Mouse (Mus musculus): ENCODE data around the gene Nfam1.

DNA sequence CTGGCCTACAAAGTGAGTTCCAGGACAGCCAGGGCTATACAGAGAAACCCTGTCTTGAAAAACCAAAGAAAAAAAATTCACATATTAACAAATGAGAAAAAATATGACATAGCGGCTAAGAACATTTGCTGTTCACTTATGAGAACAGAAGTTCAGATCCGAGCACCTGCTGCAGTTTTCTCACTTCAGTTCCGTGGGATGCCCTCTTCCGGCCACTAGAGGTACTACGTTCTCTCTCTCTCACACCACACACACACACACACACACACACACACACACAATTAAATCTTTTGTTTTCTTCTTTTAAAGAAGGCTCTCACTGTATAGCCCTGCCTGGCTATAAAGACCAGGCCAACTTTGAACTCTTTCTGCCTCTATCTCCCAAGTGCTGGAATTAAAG lies 35.2 kb upstream of the Nfam1 start:
- TF ChIP-seq RAD21 (IDR thresholded peaks at IDR 0.05; ENCODE audit: low read depth, low read length): no peak
- TF ChIP-seq POLR2A (IDR thresholded peaks at IDR 0.05; ENCODE audit: low read depth, low read length): no peak
- TF ChIP-seq CTCF (conservative IDR thresholded peaks at IDR 0.05 in 1 of 2, IDR thresholded peaks at IDR 0.05 in 1 of 2; ENCODE audit: low read depth in 2 of 2, low read length in 2 of 2): no peak
- no peak for TF ChIP-seq HCFC1 (IDR thresholded peaks at IDR 0.05; ENCODE audit: low read depth, low read length)
- TF ChIP-seq MXI1 (IDR thresholded peaks at IDR 0.05; ENCODE audit: low read depth, low read length): no peak
- TF ChIP-seq ZKSCAN1 (IDR thresholded peaks at IDR 0.05; ENCODE audit: borderline replicate concordance, low read depth, low read length): no peak
- TF ChIP-seq SMC3 (IDR thresholded peaks at IDR 0.05; ENCODE audit: low read depth, low read length): no peak
- no peak for TF ChIP-seq TCF12 (IDR thresholded peaks at IDR 0.05; ENCODE audit: low read depth, low read length)
- TF ChIP-seq KAT2A (IDR thresholded peaks at IDR 0.05; ENCODE audit: insufficient replicate concordance, low read length): no peak
- no peak for TF ChIP-seq EP300 (IDR thresholded peaks at IDR 0.05; ENCODE audit: low read length)
- TF ChIP-seq POLR2AphosphoS2 (IDR thresholded peaks at IDR 0.05; ENCODE audit: low read depth, low read length): no peak
